Mouse (Mus musculus): Measurements from ENCODE around the gene Rbm20.

DNA sequence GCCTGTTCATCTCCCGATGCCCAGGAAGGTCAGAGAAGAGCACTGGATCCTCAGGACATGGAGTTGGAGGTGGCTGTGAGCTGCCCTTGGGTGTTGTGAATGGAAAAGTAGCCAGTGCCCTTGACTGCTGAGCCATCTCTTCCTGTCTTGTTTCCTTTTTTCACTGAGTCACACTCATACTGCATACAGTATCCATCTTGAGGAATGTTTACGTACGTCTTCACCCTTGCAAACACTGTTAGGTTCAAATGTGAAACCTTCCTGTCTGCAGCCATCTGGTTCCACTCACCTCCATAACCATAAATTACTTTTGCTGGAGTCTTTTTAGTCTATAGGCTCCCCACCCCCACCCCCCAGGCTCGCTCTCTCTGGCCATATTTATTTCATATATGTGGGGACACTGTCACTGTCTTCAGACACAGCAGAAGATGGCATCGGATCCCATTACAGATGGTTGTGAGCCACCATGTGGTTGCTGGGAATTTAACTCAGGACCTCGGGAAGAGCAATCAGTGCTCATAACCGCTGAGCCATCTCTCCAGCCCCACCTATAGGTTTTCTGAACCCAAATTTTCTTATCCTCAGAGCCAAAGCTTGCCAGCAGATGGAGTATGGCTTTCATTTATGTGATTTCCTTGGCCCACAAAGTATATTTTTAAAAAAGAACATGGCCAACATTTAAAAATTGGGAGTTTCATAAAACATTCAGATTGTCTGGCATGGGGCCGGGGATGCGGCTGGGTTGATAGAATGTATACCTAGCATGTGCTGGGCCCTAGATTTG, 51.0 kb downstream of the Rbm20 start:
- TF ChIP-seq CTCF (IDR thresholded peaks at IDR 0.05; ENCODE audit: insufficient read depth, low read depth, low read length) (no peak), POLR2A (IDR thresholded peaks at IDR 0.05; ENCODE audit: insufficient read depth, low read depth, low read length) (no peak)
